Mouse (Mus musculus) brain, embryonic 14.5 days (tissue): ENCODE results near the gene Rrp12.

Source experiments
- CTCF ChIP-seq: fragments of 200-500 bp; IDR thresholded peaks from 2 replicates; pipeline ENCODE4 v1.5.1; 2012; ENCODE audit warnings: inconsistent platforms, mild to moderate bottlenecking, moderate library complexity, borderline replicate concordance; ENCODE audit not compliant: insufficient read depth, insufficient read length; ENCODE audit errors: extremely low read depth
- POLR2A ChIP-seq: fragments of 200-500 bp; IDR thresholded peaks from 2 replicates; pipeline ENCODE4 v1.6.1; 2012; ENCODE audit warnings: mild to moderate bottlenecking, inconsistent platforms, borderline replicate concordance; ENCODE audit not compliant: poor library complexity, insufficient read depth, insufficient read length, severe bottlenecking; ENCODE audit errors: extremely low read depth

- TF ChIP-seq POLR2A, result no peak
- TF ChIP-seq CTCF, result no peak
These were observed 79.6 kb downstream of the Rrp12 start for GRCm38 (mm10) chr19:41816410-41816809.
